Mouse (Mus musculus) kidney, postnatal 25 days (tissue): Measurements from ENCODE around the gene Tns1.

Experiments
- DNase-seq, 2 experiments: peaks; one replicate each; pipeline ENCODE4 v3.0.0; 2021; ENCODE audit warnings: mixed read lengths in 2 of 2

Tns1 gene

DNA sequence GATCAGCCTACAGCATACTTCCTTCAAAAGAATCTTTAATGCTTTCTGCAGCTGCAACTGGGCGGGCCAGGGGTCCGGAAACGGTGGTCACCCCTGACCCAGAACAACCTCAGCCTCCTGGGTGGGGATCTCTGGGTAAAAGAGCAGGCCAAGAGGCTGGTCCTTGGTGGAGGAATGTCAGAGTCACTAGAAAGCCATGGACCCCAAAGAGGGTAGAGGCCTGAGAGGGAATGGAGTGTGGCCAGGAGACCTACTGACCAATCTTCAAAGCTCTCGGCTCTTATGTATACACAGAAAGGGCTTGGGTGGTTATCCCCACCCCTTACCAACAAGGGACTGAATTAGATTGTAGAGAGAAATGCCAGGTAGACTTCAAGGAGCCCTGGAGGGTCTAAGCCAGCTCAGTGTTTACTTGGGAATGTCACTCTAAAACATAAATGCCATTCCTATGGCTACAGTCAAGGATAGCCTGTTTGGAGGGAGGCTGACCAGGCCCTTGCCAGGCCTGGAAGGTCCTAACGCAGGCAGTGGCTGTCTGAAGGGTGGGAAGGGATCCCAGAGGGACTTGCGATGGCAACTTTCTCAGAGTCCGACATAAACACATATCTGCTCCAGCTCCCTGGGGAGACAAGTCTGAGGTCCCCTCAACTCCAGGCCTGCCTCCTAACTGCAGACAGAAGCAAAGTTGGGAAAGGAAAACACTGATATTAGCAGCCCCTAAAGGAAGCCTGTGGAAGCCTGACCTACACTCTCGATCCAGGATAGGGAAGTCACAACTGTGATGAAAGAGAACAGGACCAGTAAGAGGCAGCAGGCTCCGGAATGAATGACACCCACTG is 92.3 kb downstream of the Tns1 start:
- peak; percentile 38 to 74 for DNase-seq

DNA sequence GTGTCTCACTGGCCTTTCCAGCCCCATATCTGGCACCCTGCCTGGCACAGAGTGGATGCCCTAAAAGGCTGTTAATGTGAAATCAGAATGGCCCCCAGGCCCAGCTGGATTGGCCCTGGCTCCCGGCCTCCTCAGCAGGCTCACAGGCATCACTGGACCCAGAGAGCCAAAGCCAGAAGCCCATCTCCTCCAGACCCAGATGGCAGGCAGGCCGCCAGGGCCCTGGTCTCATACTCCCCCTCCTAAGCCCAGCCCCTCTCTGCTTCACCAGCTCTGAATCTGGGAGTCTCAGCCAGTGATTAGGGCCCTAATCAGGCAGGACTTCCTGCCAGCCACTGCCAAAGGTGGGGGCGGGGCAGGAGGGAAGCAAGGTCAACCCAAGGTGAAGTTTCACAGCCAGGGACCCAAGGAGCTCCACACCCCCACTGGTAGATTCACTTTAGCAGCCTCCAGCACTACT is 93.3 kb downstream of the Tns1 start:
- peak; percentile 91 to 94 for DNase-seq

DNA sequence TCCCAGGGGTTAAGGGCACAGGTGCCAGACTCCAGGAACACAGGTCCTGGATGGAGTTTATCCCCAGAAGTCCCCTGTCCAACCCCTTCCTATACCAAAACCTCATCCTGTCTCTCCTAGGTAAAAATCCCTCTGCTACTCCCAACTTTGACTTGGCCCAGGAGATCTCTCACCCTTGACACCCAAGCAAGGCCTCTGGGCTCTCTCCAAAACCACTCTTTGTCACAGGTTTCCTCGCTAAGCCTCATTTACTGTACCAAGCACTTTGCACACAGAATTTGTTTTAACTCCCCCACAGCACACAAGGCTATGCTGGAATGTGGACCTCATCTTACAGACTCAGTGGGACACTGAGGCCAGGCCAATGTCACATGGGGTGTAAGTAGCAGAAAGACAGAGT is 94.0 kb downstream of the Tns1 start:
- peak in 1 of 2 experiments; percentile 41 for DNase-seq

DNA sequence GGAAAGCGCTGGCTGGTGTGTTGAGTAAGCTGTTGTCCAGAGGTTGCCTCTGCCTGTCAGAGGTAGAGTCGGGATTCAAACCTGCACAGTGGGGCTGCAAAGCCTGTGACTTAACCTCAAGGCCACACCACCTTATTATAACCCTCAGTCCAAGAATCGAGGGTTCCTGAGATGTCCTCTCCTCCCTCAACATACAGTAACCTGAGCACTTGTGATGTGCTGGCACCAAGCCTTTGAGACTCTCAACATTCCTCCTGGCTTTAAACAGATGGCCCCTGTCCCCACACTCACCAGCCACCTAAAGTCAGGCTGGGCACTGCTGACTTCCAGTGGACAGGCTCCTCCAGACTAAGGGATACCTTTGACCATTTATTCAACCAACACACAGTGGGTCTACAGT is 94.6 kb downstream of the Tns1 start:
- DNase-seq, result peak in 1 of 2 experiments; percentile 44

DNA sequence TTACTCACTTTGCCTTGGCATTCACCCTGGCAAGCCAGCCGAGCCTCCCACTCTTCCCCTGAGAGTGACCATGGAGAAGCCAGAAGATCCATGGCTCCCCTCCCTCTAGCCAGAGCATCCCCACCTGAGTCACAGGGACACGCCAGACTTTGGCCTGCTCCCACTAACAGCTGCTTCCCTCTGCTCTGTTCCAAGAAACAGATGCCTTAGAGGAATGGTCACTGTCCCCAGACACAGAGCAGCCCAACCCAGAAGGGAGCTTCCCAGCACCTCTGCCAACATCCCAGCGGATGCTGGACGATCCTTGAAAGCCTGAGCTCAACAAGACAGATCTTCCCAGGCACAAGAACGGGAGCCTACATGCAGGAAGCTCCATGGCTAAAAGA is 95.4 kb downstream of the Tns1 start:
- peak; percentile 58 to 82 for DNase-seq

DNA sequence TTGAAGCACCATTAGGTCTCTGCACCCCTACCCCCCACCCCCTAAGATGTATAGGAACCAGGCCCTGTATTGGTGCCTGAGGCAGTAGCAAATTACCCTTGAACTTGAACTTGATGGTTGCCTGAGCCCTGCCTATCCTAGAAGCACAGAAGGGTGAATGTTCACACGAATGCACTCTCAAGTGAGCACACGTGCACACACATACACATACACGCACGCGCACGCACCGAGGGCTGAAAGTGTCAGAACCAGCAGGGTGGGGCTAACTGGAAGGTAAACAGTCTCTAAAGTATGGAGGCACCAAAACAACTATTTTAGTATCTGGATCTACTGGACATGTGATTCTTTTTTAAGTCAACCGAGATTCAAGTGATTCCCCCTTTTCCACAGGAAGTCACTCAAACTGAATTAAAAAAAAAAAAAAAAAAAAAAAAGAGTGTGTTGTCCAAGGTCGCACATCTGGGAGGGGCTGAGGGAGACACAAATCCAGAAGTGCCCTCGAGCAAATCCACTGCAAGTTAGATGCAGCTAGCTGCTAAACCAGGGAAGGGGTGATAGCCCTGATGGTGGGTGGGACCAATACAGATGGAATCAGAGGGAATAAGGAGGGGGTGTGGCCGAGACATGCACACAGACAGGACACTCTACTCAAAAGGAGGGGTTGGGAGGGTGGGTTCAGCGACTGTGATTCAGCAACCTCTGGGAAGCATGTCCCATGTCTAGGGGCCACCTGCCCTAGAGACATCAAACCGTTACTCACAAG is 96.0 kb downstream of the Tns1 start:
- DNase-seq, result peak in 1 of 2 experiments; percentile 62

DNA sequence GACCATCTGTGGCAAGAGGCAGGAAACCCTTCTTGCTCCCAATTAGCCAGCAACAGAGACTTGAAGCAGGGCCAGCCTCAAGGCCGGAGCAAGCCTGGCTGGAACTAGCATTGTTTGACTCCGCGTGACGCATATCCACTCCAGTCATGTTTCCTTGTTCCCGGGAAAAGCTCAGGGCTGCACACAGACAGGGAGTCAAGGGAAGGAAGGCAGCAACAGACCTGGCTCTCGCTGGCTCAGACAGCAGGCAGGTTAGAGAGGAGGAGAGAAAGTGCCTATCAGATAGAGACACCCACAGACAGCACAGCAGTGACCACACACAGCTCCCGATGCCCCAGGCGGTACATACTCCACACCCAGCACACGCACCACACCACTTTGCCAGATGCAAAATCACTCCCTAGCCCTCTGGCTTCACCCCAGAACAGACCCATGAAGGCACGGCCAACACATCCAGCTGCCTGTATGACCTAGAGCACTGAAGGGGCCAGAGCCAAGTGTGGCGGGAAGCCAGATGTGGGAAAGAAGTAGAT is 96.6 kb downstream of the Tns1 start:
- DNase-seq, result peak; percentile 82 to 93

DNA sequence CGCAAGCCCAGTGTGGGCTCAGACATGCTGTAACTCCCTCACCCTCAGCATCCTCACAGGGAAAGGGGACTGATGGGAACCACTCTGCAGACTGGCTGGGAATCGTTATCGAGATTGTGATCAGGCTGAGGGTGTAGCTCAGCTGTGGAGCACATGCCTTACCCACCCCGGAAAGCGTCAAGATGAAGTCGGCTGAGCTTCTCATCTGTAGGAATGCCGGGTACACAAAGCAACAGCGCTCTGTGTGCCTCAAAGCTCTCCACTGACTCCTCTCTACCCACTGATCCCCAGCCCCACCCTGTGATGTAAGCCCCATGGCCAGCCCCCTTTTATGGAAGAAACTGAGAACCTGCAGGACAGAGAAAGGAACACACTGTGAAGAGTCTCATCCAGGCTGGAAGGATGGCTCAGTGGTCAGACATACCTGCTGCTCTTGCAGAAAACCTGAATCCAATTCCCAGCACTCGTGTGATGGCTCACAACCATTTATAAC is 97.5 kb downstream of the Tns1 start:
- DNase-seq, result peak; percentile 10 to 46

DNA sequence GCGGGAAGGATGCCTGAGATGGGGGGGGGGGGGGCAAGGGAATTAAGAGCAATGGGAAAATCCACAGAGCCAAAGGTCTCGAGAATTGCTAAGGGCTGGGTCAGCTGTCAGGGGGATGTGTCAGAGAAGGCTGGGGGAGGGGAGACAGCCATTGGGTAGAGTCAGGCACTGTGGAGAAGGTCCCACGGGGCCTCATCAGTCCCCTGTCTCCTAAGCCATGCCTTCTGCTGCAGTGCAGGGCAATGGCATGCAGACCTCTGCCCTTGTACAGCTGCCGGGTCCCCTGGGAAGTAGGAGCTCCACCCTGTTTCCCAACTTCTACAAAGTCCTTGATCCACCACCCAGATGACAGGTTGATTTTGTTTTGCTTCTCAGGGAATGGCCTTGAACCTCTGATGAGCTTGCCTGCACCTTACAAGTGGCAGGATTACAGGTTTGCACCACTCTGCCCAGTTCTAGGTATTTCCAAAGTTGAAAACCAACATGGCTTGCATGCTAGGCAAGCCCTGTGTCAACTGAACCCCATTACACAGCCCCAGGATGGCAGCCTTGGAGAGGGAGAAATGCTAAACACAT is 98.5 kb downstream of the Tns1 start:
- peak; percentile 76 to 85 for DNase-seq

DNA sequence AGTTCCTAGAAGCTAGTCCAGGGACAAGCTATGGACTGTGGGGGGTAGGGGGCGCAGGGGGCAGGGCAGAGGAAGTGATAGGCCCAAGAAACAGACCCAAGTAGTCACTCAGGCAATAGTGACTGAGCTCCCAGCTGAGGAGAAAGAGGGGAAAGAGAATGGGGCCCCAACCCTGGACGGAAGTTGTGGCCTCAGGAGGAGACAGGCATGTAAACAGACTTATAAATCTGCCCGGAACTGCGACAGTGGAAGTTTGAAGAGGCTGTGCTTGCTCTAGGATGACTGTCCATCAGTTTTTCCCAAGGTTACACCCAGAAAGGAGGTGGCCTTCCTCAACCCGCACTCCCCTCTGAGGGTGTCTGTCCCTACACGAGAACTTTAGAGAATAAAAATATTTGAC is 99.0 kb downstream of the Tns1 start:
- DNase-seq, result peak; percentile 57 to 80

DNA sequence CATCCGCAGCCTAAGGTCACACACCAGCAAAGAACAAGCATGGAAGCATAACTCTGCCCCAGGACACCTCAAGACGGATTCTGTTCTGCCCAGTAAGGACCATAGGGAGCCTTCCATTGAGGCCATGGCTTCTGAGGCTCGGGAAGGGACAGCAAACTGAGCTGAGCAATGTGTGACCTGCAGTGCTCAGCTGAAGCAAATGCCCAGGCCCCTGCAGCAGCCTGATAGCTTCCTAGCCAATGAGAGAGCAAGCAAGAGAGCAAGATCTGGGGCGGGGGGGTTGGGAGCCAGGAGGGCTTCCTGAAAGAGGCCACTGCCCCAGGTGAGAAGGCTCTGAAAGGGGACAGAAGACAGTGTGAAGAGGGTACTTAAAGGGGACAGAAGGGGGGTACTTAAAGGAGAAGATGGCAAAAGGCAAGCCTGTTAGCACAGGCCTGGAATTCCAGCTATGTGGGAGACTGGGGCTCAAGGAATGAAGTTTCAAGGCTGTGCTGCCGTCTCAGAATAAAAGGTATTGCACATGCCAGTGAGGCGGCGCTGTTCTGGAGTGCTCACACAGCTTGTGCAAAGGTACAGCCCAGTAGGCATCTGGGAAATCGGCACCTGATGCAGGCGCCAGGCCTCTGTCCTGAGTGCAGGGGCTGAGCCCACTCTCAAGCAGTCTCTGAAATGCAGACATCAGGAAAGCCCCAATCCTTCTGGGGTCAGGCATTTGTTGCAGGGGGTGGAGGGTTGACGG is 99.6 kb downstream of the Tns1 start:
- DNase-seq, result peak in 1 of 2 experiments; percentile 56

DNA sequence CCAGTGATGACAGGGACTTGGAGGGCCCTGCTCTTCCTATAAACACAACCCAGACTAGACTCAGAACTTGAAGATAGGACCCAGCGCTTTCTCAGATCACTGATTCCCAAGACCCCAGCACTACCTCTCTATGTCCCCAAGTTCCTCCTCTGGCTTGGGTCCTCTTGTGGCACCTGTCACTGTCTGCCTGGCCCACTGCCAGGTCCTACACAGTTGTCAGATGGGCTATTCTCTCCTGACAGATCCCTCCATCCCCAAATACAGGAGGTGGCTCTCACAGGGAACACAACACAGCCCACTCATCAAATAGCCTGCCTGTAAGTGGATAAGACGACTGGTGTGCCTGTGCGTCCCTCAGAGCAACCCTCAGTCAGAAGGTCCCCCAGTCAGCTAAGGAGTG is 101.3 kb downstream of the Tns1 start:
- DNase-seq, result peak in 1 of 2 experiments; percentile 62

DNA sequence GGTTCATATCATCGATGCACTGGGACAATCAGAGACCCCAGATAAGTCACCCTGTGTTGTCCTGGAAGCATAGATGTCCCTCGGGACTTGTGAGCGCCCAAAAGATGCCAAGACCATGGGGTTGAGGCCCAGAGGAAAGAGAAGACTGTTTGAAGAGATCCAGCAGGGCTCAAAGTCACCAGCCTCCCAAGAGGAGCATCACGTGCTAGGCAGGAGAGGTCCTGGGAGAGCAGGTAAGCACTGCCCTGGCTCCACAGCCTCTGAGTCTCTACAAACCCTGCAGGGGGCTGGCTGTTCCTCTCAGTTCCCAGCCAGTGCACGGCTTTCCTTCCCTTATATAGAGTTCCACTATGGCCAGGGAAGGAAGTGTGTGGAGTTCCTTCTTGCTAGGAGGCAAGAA is 101.7 kb downstream of the Tns1 start:
- DNase-seq, result peak in 1 of 2 experiments; percentile 73

DNA sequence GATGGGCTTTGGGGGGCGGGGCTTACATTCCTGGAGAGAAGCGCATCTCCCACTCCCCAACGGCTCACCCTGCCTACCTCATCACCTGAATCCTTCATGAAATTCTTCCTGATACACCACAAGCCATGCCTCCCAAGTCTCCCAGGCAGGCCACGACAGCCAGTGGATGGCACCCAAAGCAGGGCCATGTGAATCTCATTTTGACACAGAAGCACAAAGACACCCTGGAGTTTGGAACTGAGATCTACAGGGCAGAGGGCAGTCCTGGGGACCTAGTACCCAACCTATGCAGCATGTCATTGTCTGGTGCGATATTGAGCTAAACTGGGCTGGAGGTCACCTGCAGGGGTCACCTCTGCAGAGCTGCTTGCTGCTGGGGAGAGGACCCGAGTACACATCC is 104.0 kb downstream of the Tns1 start:
- DNase-seq, result peak in 1 of 2 experiments; percentile 71

DNA sequence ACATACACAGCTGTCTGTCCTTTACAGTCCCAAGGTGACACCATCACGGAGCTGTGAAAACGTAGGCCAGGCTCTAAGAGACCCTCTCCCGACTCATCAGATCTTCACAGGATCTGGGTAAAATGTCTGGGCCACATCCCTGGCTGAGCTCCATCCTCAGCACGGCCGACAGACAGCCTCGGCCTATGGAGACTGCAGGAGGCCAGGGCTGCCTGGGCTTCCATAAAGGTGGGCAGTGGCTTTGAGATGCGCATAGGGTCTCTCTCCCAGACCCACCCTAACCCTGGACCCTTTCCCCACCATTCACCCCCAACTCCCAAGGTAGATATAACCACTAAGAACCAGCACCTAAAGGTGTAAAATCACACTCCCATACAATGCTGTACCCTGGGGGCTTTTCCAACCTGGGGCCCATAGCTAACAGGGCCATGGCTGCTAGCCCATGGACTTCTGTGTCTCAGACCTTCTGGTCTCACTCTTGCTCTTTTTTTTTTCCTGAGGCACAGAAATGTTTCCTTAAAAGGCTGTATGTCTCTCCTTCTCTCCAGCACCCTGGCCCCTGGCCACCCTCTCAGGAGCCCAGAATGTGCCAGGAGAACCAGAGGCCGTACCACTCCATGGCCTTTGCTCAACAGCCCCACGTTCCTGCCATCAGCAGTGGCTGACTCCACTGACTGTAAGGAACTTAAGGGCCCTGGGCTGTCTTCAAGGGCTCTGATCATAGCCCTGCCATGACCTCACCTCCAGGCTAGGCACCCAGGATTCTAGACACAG is 106.7 kb downstream of the Tns1 start:
- DNase-seq, result peak; percentile 64 to 90

DNA sequence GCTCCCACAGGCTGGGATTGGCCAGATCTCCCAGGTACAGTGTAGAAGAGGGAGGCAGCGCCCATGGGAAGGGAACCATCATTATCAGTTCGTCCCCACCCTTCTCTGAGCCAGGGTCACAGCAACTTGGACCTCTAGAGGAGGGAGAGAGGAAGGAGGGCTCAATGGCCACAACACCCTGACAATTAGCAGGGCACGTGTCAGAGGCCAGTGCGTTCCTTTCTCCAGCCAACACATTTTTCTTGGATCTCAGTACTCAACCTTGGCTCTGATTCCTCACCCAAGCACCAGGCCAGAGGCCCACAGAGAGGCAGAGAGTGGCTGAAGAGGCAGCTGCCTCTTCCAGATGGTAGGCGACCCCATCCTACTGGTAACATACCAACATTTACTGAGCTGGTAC is 107.6 kb downstream of the Tns1 start:
- peak; percentile 73 to 88 for DNase-seq

DNA sequence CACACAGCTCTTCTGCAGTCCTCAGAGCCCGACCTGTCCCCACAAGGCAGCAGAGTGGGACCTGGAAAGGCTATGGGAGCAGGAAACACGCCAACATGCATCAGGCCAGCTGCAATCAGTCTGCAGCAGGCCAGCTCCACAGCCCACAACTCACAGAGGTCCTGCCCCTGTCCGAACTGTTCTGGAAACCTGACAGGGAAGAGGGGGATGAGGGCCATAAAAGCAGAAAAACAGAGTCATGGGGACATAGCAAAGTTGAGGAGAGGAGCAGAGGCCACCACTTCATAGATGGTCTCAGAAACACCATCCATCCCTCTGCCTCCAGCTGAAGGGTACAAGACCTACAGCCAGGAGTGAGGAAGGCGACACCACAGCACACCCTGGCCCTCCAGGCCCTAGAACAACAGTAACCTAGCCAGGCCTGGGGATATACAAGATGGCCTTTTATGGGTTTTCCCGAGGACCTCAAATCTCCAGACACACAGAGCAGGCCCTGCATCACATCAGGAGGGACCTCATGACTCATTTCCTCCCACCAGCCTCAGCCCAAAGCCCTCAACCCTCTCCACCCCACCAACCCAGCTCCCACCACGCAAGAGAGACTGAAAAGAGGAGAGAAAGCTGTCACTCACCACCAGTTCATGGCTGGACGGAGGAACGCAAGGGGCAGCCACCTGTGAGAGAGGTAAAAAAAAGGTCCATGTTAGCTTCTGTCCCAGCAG is 108.6 kb downstream of the Tns1 start:
- DNase-seq, result peak; percentile 67 to 81

DNA sequence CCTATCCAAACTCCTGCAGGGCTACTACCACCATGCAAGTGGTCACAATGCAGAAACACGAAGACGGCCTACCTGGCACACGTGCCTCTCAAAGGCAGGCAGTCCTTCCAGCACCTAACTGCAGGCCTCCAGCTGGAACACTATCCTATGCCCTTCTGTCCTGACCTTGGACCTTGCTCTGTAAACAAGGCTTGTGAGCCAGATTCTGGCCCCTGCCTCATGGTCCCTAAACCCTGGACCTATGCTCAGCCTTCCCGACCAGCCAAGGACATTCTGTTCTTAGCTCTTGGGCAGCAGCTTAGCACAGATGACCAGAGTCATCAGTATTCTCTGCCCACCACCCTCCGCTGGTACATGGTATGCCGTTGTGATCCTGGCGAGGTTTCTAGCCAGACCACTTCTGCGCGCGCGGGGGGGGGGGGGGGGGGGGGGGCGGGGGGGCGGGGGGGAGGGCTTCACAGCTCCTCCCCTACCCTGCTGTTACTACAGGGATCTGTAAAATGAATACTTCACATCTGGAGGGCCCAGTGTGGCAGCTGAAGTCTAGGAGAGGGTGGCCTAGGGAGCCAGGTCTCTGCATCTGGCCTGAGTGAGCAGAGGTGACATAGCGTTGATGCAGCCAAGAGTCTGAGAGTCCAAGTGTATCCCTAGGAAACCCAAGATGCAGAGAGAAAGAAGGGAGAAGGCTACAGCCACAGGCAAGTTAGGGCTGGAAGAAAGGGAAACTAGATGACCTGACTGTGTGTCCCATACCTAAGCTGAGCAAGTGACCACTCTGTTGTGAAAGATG is 109.5 kb downstream of the Tns1 start:
- DNase-seq, result peak; percentile 85 to 97

DNA sequence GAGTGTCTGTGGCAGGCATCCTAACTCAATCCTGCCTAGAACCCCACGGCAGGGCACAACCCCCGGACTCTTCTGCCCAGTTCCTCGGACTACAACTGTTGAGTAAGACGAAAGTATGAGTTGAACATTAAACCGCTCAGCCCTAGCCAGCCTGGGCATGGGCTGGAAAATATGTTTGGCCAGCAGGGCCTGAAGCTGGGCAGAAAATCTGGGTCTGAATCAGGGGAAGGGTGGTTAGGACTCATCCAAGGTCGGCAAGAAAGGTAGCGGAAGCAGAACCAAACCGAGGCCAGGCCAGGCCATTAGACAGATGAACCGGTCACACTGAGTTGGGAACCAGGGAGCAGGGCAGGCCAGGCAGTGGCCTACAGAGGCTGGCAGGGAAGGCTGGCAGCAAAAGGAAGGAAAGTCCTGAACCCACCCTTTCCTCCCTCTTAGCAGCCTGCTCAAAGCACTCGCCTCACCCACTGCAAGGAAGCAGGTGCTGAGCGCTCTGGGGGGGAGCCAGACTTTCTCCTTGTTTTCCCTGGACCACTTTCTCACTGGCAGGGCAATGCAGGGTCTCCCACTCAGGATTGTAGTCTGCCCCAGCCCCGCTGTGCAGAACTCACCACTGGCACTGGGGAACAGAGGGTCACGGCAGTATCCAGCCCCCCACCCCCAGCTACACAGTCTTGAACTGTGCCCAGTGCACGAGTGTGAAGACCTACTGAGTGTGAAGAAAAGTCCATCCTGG is 110.8 kb downstream of the Tns1 start:
- DNase-seq, result peak; percentile 80 to 94
